Mouse (Mus musculus) forebrain, postnatal 0 days (tissue): ENCODE measurements around the gene Pdpn. TPM values are rescaled to one million over a fixed set of nuclear protein-coding genes. Genes with fewer than 3 reads are reported as not detected.
"Not testable (repeated sequence)": the region's sequence is repeated elsewhere in the genome, so short reads cannot be mapped to it uniquely, and the experiment has no call there.

Experiments
- ATAC-seq: fragments of 200-750 bp; cut with Nextera tagmentation; 2 replicates; pipeline ENCODE4 v1.8.0; 2017; ENCODE audit warnings: mild to moderate bottlenecking, moderate library complexity
- DNase-seq: peaks from one replicate; pipeline ENCODE4 v3.0.0-alpha.2; 2015
- H3K27ac ChIP-seq: fragments of 300-500 bp; sonication (generic); 2 replicates; pipeline ENCODE4 v1.5.1; 2014; ENCODE audit warnings: low read depth, mild to moderate bottlenecking, antibody characterized with exemption, low read length, moderate library complexity, mixed read lengths
- H3K27me3 ChIP-seq: fragments of 300-500 bp; sonication (generic); 2 replicates; pipeline ENCODE4 v1.6.1; 2014; ENCODE audit warnings: mild to moderate bottlenecking, low read length, mixed read lengths; ENCODE audit not compliant: insufficient read depth
- H3K36me3 ChIP-seq: fragments of 300-500 bp; sonication (generic); 2 replicates; pipeline ENCODE4 v1.6.1; 2014; ENCODE audit warnings: mild to moderate bottlenecking, moderate library complexity; ENCODE audit not compliant: insufficient read depth
- H3K4me1 ChIP-seq: fragments of 300-500 bp; sonication (generic); 2 replicates; pipeline ENCODE4 v1.6.1; 2014; ENCODE audit warnings: antibody characterized with exemption; ENCODE audit not compliant: insufficient read depth
- H3K4me2 ChIP-seq: fragments of 300-500 bp; sonication (generic); 2 replicates; pipeline ENCODE4 v1.6.1; 2014; ENCODE audit warnings: low read depth, mild to moderate bottlenecking, moderate library complexity
- H3K4me3 ChIP-seq: fragments of 300-500 bp; sonication (generic); 2 replicates; pipeline ENCODE4 v1.5.1; 2014; ENCODE audit warnings: low read depth, low read length, mixed read lengths
- H3K9ac ChIP-seq: fragments of 300-500 bp; sonication (generic); 2 replicates; pipeline ENCODE4 v1.6.1; 2014; ENCODE audit warnings: mild to moderate bottlenecking
- H3K9me3 ChIP-seq: fragments of 300-500 bp; sonication (generic); 2 replicates; pipeline ENCODE4 v1.6.1; 2016; ENCODE audit warnings: low read length
- CTCF ChIP-seq: sonication (generic); IDR thresholded peaks from 2 replicates; pipeline ENCODE4 v1.5.1; 2016; ENCODE audit warnings: antibody characterized with exemption, control low read depth, low read depth
- WGBS: fragments of 180-500 bp; shearing (Covaris S2); extraction: QIAGEN DNeasy Blood & Tissue Kit; methylation state at CpG from one replicate; pipeline ENCODE4 v1.1.7; 2014; 5-methylcytosine and 5-hydroxymethylcytosine counted together
- polyA plus RNA-seq: library from polyadenylated mRNA; unstranded; fragments of >200 nt; fragmentation: Nextera tagmentation; extraction: Ambion mirVana; gene quantifications from 2 replicates; pipeline ENCODE4 v1.2.1, GENCODE M21; 2015
- total RNA-seq: library from RNA; depleted of rRNA; stranded (reverse); fragments of >200 nt; gene quantifications from 2 replicates; pipeline ENCODE4 v1.2.3, GENCODE M21; 2014; rRNA removed

The Pdpn gene
- total RNA-seq (31.5 and 36.8 TPM in 2 replicates), polyA plus RNA-seq (38.7 and 39.2 TPM in 2 replicates)

- H3K9me3 ChIP-seq = no peaks in the 10 kb centered on the region
- H3K27ac ChIP-seq = 0 out of 2 replicates have a peak within 1 kb of the TSS, but pooled peaks have one; percentile 22
- H3K36me3 ChIP-seq = no peaks in the 10 kb centered on the region
- DNase-seq = peak; percentile 56
- peak within 1 kb of the TSS; percentile 25 for H3K9ac ChIP-seq
- TF ChIP-seq CTCF = no peak
- WGBS = 4% methylated on average over 31 of the region's 31 CpGs
- H3K4me1 ChIP-seq = 0 out of 2 replicates have a peak, but pooled peaks cover 4% of the 10 kb centered on the region
- H3K4me2 ChIP-seq = peak within 1 kb of the TSS; percentile 49
- peak; percentile 75 for ATAC-seq
- peaks cover 4% of the 10 kb centered on the region; the same call in 1 of the 2 replicates for H3K27me3 ChIP-seq
- peak within 1 kb of the TSS; percentile 30 for H3K4me3 ChIP-seq
Measured at GRCm38 (mm10) chr4:143299325-143300070, at the start of gene Pdpn. Gene Pdpn, minus strand, starts transcription at chr4:143299564.

DNA sequence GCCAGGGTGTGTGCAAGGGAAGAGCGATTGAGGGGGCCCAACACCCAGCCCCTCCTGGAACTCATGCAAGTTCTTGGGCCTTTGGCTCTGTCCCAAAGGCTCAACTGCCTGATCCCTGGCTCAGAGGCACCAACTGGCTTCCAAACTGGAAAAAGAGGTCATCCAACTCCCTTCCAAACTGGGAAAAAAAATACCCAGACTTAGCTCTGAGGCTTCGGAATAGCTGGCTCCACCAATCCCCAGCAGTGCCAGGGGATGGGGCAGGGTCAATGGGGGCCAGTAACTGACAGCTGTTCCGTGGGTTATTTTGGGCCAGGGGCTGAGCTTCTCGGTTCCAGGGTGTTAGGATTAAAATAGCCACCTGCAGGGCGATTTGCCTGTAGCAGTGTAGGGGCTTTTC, 49.3 kb upstream of the Pdpn start:
- ATAC-seq (no peak), DNase-seq (no peak)
- Histone ChIP-seq H3K36me3 (no peaks in the 10 kb centered on the region), H3K4me2 (no peak overlapping the region), H3K27ac (no peak overlapping the region), H3K9me3 (no peaks in the 10 kb centered on the region), H3K4me1 (peaks cover 7% of the 10 kb centered on the region; the same call in 1 of the 2 replicates), H3K4me3 (no peak overlapping the region), H3K9ac (no peak overlapping the region), H3K27me3 (peaks cover 33% of the 10 kb centered on the region)
- no peak for TF ChIP-seq CTCF
- WGBS = 26% methylated on average over 5 of the region's 5 CpGs

GRCm38 (mm10) chr4:143345491-143345890, 46.1 kb upstream of the Pdpn start:
- not testable (repeated sequence) for H3K4me1 ChIP-seq, DNase-seq, H3K9ac ChIP-seq, H3K9me3 ChIP-seq, H3K27ac ChIP-seq, H3K36me3 ChIP-seq, ATAC-seq, H3K4me2 ChIP-seq, H3K4me3 ChIP-seq
- 87% methylated on average over 5 of the region's 5 CpGs for WGBS
- H3K27me3 ChIP-seq = peaks cover 18% of the 10 kb centered on the region

DNA sequence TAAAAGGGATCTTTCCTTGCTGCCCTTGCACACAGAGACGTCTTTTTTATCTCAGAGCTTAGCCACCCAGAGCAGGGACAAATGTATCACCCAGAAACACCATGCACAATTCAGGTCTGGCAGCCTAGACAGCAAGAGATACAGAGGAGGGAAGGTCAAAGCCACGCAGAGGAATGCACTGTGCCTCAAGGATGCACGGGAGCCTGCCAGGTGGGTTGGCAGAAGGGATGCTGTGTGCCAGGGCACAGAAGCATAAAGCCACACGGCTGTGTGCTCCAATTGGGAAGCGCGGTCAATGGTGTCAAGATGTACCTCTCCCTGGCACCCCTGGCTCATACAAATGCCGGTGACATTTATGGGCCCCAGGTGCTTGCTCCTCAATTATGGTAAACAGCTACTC, 42.1 kb upstream of the Pdpn start:
- H3K36me3 ChIP-seq = no peaks in the 10 kb centered on the region
- H3K4me2 ChIP-seq = no peak overlapping the region
- H3K9me3 ChIP-seq = no peaks in the 10 kb centered on the region
- WGBS = 76% methylated on average over 7 of the region's 7 CpGs
- H3K4me3 ChIP-seq = no peak overlapping the region
- ATAC-seq (no peak), DNase-seq (no peak)
- no peak for TF ChIP-seq CTCF
- no peaks in the 10 kb centered on the region for H3K27me3 ChIP-seq
- H3K9ac ChIP-seq = no peak overlapping the region
- no peaks in the 10 kb centered on the region for H3K4me1 ChIP-seq
- H3K27ac ChIP-seq = no peak overlapping the region

- ATAC-seq = peak; percentile 81
- 68% methylated on average over 13 of the region's 13 CpGs for WGBS
Measured at GRCm38 (mm10) chr4:143339808-143340207, 40.4 kb upstream of the Pdpn start.

GRCm38 (mm10) chr4:143336096-143336495, 36.7 kb upstream of the Pdpn start:
- H3K36me3 ChIP-seq = no peaks in the 10 kb centered on the region
- H3K27me3 ChIP-seq = no peaks in the 10 kb centered on the region
- no peak for TF ChIP-seq CTCF
- WGBS = 42% methylated on average over 2 of the region's 2 CpGs
- ATAC-seq = no peak
- no peak for DNase-seq
- H3K4me3 ChIP-seq = no peak overlapping the region
- H3K27ac ChIP-seq = no peak overlapping the region
- H3K9me3 ChIP-seq = no peaks in the 10 kb centered on the region
- H3K9ac ChIP-seq = no peak overlapping the region
- H3K4me1 ChIP-seq = no peaks in the 10 kb centered on the region
- no peak overlapping the region for H3K4me2 ChIP-seq

More at GRCm38 (mm10) chr4:143339808-143340207, 40.4 kb upstream of the Pdpn start:
- Histone ChIP-seq H3K9ac (no peak overlapping the region), H3K4me2 (no peak overlapping the region), H3K9me3 (no peaks in the 10 kb centered on the region), H3K36me3 (no peaks in the 10 kb centered on the region), H3K27ac (no peak overlapping the region), H3K4me1 (no peaks in the 10 kb centered on the region), H3K4me3 (no peak overlapping the region), H3K27me3 (no peaks in the 10 kb centered on the region)
- peak; percentile 21 for DNase-seq
- no peak for TF ChIP-seq CTCF

- WGBS = 90% methylated on average over 17 of the region's 17 CpGs
- Histone ChIP-seq H3K9ac (no peak overlapping the region), H3K4me3 (no peak overlapping the region), H3K9me3 (no peaks in the 10 kb centered on the region), H3K27me3 (no peaks in the 10 kb centered on the region), H3K27ac (no peak overlapping the region), H3K36me3 (no peaks in the 10 kb centered on the region), H3K4me1 (no peaks in the 10 kb centered on the region), H3K4me2 (no peak overlapping the region)
- ATAC-seq (no peak), DNase-seq (no peak)
- TF ChIP-seq CTCF = no peak
Measured at GRCm38 (mm10) chr4:143334995-143335394, 35.6 kb upstream of the Pdpn start.
